Mouse (Mus musculus) forelimb bud, embryonic 11.5 days (tissue): ENCODE measurements around the gene Ube2c.
"Not testable (repeated sequence)": the region's sequence is repeated elsewhere in the genome, so short reads cannot be mapped to it uniquely, and the experiment has no call there.

Experiments
- DNase-seq: peaks from one replicate; pipeline ENCODE4 v3.0.0-alpha.2; 2012; ENCODE audit warnings: low read depth, low spot score

Ube2c gene

DNA sequence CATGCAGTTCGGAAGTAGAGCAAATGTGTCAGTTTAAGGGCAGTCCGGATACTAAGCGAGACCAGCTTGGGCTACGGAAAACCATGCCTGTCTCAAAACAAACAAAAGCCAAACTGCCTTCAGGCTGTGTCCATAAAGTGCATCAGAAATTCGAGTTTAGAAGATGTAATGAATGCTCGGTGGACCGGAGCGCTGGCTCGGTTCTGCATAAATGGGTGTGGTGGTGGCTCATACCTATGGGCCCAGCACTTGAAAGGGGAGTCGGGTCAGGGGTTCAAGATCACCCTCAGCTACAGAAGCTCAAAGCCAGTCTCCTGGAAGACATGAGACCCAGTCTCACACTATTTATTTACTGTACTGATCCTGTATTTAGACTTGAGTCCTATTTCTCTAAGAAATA, 18.1 kb downstream of the Ube2c start:
- DNase-seq: no peak

DNA sequence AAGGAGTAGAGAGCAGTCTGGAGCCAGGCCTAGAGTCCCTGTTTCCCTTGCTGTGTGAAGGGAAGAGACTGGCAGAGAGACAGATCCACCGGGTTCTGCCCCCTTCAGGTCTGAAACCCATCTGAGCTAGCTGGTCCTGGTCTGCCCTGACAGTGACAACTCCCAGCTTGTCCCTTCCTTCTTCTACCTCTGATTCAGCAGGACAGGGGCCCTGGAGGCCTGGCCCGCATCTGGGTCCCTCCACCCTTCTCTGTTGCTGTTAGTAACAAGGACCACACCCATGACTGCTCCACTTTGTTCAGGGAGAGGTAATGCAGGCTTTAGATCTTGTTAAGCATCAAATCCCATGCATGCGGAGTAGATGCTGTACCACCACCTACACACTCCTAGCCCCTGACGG, 18.7 kb downstream of the Ube2c start:
- no peak for DNase-seq

DNA sequence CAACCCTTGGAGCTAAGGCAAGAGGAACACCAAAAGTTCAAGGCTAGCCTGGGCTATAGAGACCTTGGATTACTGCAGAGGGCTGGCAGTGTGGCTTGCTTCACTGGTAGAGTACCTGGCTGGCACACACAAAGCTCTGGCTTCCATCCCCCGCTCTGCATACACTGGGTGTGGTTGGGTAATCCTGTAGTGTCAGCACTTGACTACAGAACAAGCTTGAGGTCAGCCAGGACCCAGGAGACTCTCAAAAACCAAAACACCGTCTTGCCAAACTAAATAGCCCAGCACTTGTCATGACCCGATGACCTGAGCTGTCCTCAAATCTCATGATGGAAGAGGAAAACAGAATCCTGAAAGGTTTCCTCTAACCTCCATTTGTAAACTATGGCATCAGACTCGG, 20.8 kb downstream of the Ube2c start:
- no peak for DNase-seq

- no peak for DNase-seq
Observed at GRCm38 (mm10) chr2:164791841-164792261, 22.2 kb downstream of the Ube2c start.

- DNase-seq: no peak
Observed at GRCm38 (mm10) chr2:164792400-164793190, 22.9 kb downstream of the Ube2c start.

GRCm38 (mm10) chr2:164793236-164793635, 23.5 kb downstream of the Ube2c start:
- peak; percentile 56 for DNase-seq

DNA sequence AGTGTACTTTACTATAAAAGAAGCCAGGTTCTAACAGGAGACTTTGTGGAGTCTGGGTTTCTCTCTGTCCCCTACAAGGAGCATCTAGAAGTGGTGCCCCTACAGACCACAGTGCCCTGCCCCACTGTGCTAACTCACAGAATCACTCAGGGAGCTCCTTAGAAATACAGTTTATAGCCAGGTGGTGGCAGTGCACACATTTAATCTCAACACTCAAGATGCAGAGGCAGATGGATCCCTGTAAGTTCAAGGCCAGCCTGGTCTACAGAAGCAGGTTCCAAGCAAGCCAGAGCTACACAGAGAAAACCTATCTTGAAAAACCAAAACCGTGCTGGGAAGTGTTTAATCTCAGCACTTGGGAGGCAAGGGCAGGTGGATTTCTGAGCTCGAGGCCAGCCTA, 24.1 kb downstream of the Ube2c start:
- DNase-seq: no peak

GRCm38 (mm10) chr2:164794293-164794692, 24.6 kb downstream of the Ube2c start:
- peak; percentile 86 for DNase-seq

GRCm38 (mm10) chr2:164795868-164796267, 26.2 kb downstream of the Ube2c start:
- DNase-seq: no peak

- not testable (repeated sequence) for DNase-seq
Observed at GRCm38 (mm10) chr2:164798554-164798953, 28.9 kb downstream of the Ube2c start.

GRCm38 (mm10) chr2:164800252-164801004, 30.7 kb downstream of the Ube2c start:
- DNase-seq: no peak

DNA sequence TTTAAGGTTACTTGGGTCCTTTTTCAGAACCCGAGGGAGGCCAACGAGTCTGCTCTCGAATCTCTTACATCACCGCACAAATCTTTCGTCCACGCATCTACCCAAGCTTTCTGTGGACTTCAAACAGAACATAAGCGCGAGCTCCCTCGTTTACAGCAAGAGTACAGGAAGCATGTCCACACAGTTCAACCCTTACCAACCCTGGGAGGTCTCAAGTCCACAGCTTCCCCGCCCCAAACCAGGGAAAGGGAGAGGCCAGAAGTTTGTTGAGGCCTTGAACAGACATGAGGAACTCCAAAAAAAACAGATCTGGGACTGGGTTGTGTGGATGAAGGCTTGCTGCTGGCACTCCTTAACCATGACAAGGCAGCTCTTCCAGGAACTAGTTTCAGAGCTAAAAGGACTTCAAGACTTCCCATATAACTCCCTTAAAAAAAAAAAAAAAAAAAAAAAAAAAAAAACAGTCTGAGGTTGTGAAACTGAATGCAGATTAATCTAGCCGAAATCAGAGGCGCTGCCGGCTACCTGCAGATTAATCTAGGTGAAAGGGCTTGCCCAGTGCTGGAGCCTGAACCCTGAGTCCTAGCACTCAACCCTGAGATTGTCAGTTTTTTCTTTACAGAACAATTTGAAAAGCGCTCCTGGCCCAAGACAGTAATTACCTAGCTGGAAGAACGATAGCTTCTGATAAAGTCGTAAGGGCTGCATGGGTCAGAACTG, 33.7 kb downstream of the Ube2c start:
- no peak for DNase-seq

GRCm38 (mm10) chr2:164803921-164804313, 34.2 kb downstream of the Ube2c start:
- DNase-seq: no peak

- DNase-seq: peak; percentile 99
Observed at GRCm38 (mm10) chr2:164804533-164805331, 35.0 kb downstream of the Ube2c start, which contains the start of the genes Acot8 and Zswim3. TSS of gene Acot8 (minus strand) at chr2:164804882. TSS of gene Zswim3 (plus strand) at chr2:164805098.

DNA sequence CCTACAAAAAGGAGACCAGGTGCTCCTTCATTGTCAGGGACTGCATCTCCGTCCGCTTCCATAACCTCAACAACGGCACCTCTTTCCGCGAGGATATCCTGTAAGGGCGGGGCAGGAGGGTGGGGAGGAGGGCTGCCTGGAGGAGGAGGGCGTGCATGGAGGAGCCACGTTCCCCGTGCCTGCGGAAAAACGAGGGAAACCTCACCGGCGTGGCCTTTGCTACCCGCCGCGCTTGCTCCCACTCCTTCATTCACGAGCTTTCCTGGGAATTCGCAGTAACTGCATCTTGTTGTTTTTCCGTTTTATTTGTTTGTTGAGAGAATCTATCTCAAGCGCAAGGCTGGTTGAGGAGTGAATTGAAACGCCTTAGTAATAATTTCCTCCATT, 35.6 kb downstream of the Ube2c start:
- DNase-seq: no peak

GRCm38 (mm10) chr2:164806614-164807013, 36.9 kb downstream of the Ube2c start:
- no peak for DNase-seq

DNA sequence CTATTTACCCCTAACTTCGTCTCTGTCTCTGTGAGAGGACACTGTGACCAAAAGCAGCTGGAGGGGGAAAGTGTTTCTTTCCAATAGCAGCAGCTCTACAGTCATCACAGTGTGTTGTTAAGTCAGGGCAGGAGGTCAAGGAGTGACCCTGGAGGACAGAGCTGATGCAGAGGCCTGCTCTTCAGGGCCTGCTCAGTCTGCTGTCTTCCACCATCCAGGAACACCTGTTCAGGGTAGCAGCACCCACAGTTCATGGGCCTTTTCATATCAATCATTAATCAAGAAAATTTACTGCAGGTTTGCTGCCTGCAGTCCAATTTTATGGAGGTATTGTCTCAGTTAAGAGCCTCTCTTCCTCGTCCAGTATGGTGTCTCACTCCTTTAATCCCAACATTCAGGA, 43.9 kb downstream of the Ube2c start:
- no peak for DNase-seq

DNA sequence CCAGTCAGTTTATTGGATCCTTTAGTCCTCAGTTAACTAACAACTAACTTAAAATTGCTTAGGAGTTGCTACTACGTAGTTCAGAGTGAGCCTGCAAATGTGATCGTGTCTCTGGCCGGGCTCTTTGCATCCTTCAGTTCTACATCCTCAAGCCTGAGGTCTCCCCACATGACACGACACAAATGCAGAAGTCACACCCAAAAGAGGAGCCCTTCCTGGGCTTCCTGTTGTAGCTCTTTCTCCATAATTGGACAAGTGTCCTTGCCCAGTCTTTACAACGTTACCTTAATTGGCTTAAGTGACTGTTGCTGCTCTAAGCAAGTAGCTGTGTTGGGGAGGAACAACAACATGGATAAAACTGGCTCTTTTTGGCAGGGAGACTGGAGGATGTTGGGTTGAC, 45.6 kb downstream of the Ube2c start:
- DNase-seq: no peak

- no peak for DNase-seq
Observed at GRCm38 (mm10) chr2:164815821-164816220, 46.1 kb downstream of the Ube2c start.

DNA sequence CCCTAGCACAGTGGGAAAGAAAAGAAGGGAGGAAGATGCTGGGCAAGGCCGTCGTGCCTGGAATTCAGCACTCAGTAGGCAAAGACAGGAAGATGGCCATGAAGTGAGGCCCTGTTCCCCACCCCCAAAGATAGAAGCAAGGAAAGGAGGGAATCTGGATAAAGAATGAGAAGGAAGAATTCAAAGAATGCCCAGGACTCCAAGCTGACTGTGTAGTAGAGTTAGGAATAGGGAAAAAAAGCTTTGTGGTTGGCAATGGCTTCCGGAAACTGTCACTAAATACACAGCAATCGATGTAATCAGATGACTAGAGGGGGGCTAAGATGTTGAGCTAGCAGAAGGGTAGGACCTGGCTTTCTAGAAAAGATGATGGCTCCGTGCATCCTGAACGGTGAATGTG, 47.5 kb downstream of the Ube2c start:
- no peak for DNase-seq

GRCm38 (mm10) chr2:164817703-164818102, 48.0 kb downstream of the Ube2c start:
- no peak for DNase-seq
